Mouse (Mus musculus) lung, postnatal 36 days (tissue): ENCODE data around the gene Ncor2.

Experiments
- DNase-seq: peaks from one replicate; pipeline ENCODE4 v3.0.0; 2022; ENCODE audit warnings: mixed read lengths

The Ncor2 gene

GRCm38 (mm10) chr5:125147124-125147523, 31.9 kb downstream of the Ncor2 start:
- DNase-seq, result no peak

GRCm38 (mm10) chr5:125143114-125143872, 35.7 kb downstream of the Ncor2 start:
- no peak for DNase-seq

- DNase-seq, result no peak
Observed at GRCm38 (mm10) chr5:125141916-125142315, 37.1 kb downstream of the Ncor2 start.

GRCm38 (mm10) chr5:125141525-125141880, 37.5 kb downstream of the Ncor2 start:
- peak; percentile 79 for DNase-seq

GRCm38 (mm10) chr5:125140832-125141524, 38.0 kb downstream of the Ncor2 start:
- DNase-seq, result peak; percentile 100

GRCm38 (mm10) chr5:125140151-125140699, 38.8 kb downstream of the Ncor2 start:
- peak; percentile 90 for DNase-seq

GRCm38 (mm10) chr5:125139669-125140068, 39.4 kb downstream of the Ncor2 start:
- no peak for DNase-seq

- DNase-seq, result no peak
Observed at GRCm38 (mm10) chr5:125138841-125139430, 40.1 kb downstream of the Ncor2 start.

- no peak for DNase-seq
Observed at GRCm38 (mm10) chr5:125137672-125138285, 41.2 kb downstream of the Ncor2 start.

- peak; percentile 78 for DNase-seq
Observed at GRCm38 (mm10) chr5:125136996-125137671, 41.9 kb downstream of the Ncor2 start.

GRCm38 (mm10) chr5:125136296-125136995, 42.6 kb downstream of the Ncor2 start:
- DNase-seq, result no peak

- DNase-seq, result peak; percentile 79
Observed at GRCm38 (mm10) chr5:125134795-125135468, 44.1 kb downstream of the Ncor2 start.

- DNase-seq, result peak; percentile 60
Observed at GRCm38 (mm10) chr5:125134391-125134790, 44.6 kb downstream of the Ncor2 start.

GRCm38 (mm10) chr5:125133651-125134050, 45.4 kb downstream of the Ncor2 start:
- peak; percentile 40 for DNase-seq

- no peak for DNase-seq
Observed at GRCm38 (mm10) chr5:125132566-125133260, 46.3 kb downstream of the Ncor2 start.

- DNase-seq, result no peak
Observed at GRCm38 (mm10) chr5:125132069-125132468, 47.0 kb downstream of the Ncor2 start.

GRCm38 (mm10) chr5:125130406-125130805, 48.6 kb downstream of the Ncor2 start:
- no peak for DNase-seq

- no peak for DNase-seq
Observed at GRCm38 (mm10) chr5:125128939-125129385, 50.1 kb downstream of the Ncor2 start.

- DNase-seq, result no peak
Observed at GRCm38 (mm10) chr5:125127920-125128319, 51.1 kb downstream of the Ncor2 start.

- DNase-seq, result no peak
Observed at GRCm38 (mm10) chr5:125127426-125127825, 51.6 kb downstream of the Ncor2 start.
